Mouse (Mus musculus): ENCODE measurements around the gene Spata13. TPM values are rescaled to one million over a fixed set of nuclear protein-coding genes. Genes with fewer than 3 reads are reported as not detected.

Gene Spata13
- polyA plus RNA-seq, 1 experiment from 2014 or later: 16.8 TPM

DNA sequence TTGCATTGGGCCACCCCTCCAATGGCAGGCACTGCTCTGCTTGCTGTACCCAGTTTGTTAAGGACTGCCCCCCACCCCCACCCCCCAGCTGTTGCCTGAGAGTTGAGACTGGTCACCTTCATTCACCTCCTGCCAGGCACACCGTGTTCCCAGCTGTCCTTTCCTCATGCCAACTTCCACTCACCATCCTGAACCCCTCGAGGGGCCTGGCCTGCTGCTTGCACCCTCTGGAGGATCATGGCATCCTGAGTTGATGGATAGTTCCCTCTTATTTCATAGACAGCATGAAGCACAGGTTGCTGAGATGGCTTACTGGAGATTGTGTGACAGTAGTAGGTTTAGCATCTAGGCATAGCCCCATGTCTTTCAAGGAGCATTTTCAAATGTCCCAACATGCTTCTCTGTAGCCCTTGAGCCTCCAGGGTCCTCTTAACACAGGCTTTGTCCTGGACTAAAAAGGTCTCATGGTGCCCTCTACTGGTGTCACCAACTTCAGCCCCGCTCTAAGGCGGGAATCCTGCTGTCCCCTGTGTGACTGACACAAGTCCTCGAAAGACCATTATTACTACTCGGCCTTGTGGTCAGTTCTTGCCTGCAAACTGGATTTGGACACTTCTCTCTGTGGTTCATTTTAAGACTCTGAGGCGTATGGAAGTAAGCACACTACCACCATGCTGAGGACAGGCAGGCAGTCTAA is 54.9 kb downstream of the Spata13 start:
- H3K9me3 ChIP-seq (replicated peaks; ENCODE audit: control insufficient read depth, low read length): no peaks in the 10 kb centered on the region
- no peak overlapping the region for H3K9ac ChIP-seq (ENCODE audit: low read depth, low read length)
- 42% methylated on average over 7 of the region's 7 CpGs for WGBS (ENCODE audit: insufficient replicate concordance)
- no peak for ATAC-seq (replicated peaks; ENCODE audit: insufficient number of reproducible peaks, low FRiP score, low TSS enrichment)
- H3K4me2 ChIP-seq: no peak overlapping the region
- H3K36me3 ChIP-seq (ENCODE audit: control insufficient read depth, insufficient read depth, low read length): no peaks in the 10 kb centered on the region
- H3K4me1 ChIP-seq (ENCODE audit: control insufficient read depth, insufficient read depth, low read length): peaks cover 3% of the 10 kb centered on the region; the same call in 1 of the 2 replicates
- no peaks in the 10 kb centered on the region for H3K27me3 ChIP-seq (ENCODE audit: control insufficient read depth, insufficient read depth, low read length)
- no peak overlapping the region for H3K27ac ChIP-seq (ENCODE audit: low read depth, low read length)
- no peak overlapping the region for H3K4me3 ChIP-seq (ENCODE audit: low read depth, low read length)

DNA sequence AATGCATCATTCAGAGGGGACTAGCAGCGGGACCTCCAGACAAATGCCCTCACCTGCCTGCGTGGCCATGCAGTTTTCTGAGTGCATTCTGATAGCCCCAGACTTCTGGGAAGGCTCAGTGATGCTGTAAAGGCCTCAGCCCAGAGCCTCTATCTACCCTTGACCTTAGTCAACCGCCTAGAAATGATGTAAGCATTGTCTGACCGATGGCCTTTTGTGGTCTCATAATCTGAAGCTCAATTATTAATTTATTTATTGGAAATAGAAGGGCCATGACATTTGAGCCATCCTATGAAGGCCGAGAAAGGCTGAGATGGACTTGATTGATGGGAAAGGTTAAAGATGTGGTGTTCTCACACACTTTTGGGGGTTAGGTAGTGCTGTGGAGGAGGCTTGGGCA is 56.0 kb downstream of the Spata13 start:
- no peak overlapping the region for H3K27ac ChIP-seq (ENCODE audit: low read depth, low read length)
- H3K4me1 ChIP-seq (ENCODE audit: control insufficient read depth, insufficient read depth, low read length): peaks cover 3% of the 10 kb centered on the region; the same call in 1 of the 2 replicates
- H3K4me3 ChIP-seq (ENCODE audit: low read depth, low read length): no peak overlapping the region
- no peak overlapping the region for H3K9ac ChIP-seq (ENCODE audit: low read depth, low read length)
- 84% methylated on average over 5 of the region's 5 CpGs for WGBS (ENCODE audit: insufficient replicate concordance)
- no peaks in the 10 kb centered on the region for H3K27me3 ChIP-seq (ENCODE audit: control insufficient read depth, insufficient read depth, low read length)
- no peak overlapping the region for H3K4me2 ChIP-seq
- H3K36me3 ChIP-seq (ENCODE audit: control insufficient read depth, insufficient read depth, low read length): no peaks in the 10 kb centered on the region
- no peak for ATAC-seq (replicated peaks; ENCODE audit: insufficient number of reproducible peaks, low FRiP score, low TSS enrichment)
- H3K9me3 ChIP-seq (replicated peaks; ENCODE audit: control insufficient read depth, low read length): no peaks in the 10 kb centered on the region

DNA sequence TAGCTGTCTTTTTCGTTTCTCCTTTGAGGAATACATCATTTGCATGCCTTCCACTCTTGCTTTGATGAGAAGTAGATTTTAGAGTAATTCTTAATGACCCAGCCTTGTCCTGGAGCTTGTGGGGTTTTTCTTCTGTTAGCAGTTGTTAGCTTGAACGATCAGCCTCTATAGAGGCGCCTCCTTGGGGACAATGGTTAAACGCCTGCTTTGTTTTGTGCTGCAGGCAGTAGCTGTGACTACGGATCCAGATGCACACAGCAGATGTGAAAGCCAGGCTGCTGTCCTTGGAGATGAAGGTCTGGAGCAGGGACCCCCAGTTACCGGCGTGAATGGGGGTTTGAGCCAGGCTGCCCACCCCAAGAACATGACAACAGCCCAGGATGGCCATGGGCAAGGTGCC is 56.8 kb downstream of the Spata13 start:
- no peaks in the 10 kb centered on the region for H3K9me3 ChIP-seq (replicated peaks; ENCODE audit: control insufficient read depth, low read length)
- H3K27ac ChIP-seq (ENCODE audit: low read depth, low read length): no peak overlapping the region
- no peak overlapping the region for H3K4me2 ChIP-seq
- peaks cover 3% of the 10 kb centered on the region; the same call in 1 of the 2 replicates for H3K4me1 ChIP-seq (ENCODE audit: control insufficient read depth, insufficient read depth, low read length)
- no peak overlapping the region for H3K9ac ChIP-seq (ENCODE audit: low read depth, low read length)
- H3K36me3 ChIP-seq (ENCODE audit: control insufficient read depth, insufficient read depth, low read length): no peaks in the 10 kb centered on the region
- no peak overlapping the region for H3K4me3 ChIP-seq (ENCODE audit: low read depth, low read length)
- WGBS (ENCODE audit: insufficient replicate concordance): 84% methylated on average over 7 of the region's 7 CpGs
- no peak for ATAC-seq (replicated peaks; ENCODE audit: insufficient number of reproducible peaks, low FRiP score, low TSS enrichment)
- H3K27me3 ChIP-seq (ENCODE audit: control insufficient read depth, insufficient read depth, low read length): no peaks in the 10 kb centered on the region

DNA sequence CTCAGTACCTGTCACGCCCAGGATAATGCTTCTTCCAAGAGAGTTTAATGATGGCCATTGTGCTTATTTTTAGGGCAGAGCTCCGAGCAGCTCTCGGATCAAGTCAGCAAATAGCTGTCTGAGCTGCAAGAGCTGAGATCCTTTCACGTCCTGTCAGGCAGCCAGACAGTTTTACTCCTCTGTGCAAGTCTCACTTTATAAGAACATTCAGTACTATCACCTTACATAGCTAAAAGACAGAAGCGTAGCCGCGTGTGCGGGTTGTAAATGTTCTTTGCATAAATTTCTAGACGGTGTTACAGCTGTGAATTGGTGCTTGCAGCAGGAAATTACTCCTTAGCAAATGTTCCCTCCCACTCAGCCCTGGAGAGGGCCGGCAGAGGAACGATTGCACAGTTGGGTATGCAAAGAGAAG is 59.3 kb downstream of the Spata13 start:
- 66% methylated on average over 11 of the region's 11 CpGs for WGBS (ENCODE audit: insufficient replicate concordance)
- Histone ChIP-seq H3K27me3 (ENCODE audit: control insufficient read depth, insufficient read depth, low read length) (no peaks in the 10 kb centered on the region), H3K9ac (ENCODE audit: low read depth, low read length) (no peak overlapping the region), H3K27ac (ENCODE audit: low read depth, low read length) (no peak overlapping the region), H3K4me1 (ENCODE audit: control insufficient read depth, insufficient read depth, low read length) (peaks cover 3% of the 10 kb centered on the region; the same call in 1 of the 2 replicates), H3K36me3 (ENCODE audit: control insufficient read depth, insufficient read depth, low read length) (no peaks in the 10 kb centered on the region), H3K4me2 (no peak overlapping the region), H3K9me3 (replicated peaks; ENCODE audit: control insufficient read depth, low read length) (no peaks in the 10 kb centered on the region), H3K4me3 (ENCODE audit: low read depth, low read length) (no peak overlapping the region)
- no peak for ATAC-seq (replicated peaks; ENCODE audit: insufficient number of reproducible peaks, low FRiP score, low TSS enrichment)

DNA sequence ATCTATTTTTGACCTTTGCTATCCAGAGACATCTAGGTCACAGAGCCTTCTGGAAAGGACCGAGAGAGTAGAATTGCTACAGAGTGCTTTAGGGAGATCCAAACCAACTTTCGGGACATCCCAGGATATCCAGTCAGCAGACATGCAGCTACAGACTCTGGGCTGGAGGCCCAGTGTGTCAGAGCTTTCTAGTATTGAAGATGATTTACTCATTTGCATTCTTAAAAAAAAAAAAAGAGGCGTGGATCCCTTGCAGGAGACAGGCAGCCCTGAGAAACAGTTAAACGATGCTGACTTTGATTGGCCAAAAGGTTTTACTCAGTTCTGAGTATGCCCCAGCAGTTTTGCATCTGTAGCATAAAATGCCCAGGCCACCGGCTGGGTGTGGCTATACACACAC is 59.9 kb downstream of the Spata13 start:
- H3K4me2 ChIP-seq: no peak overlapping the region
- ATAC-seq (replicated peaks; ENCODE audit: insufficient number of reproducible peaks, low FRiP score, low TSS enrichment): no peak
- H3K36me3 ChIP-seq (ENCODE audit: control insufficient read depth, insufficient read depth, low read length): no peaks in the 10 kb centered on the region
- H3K9ac ChIP-seq (ENCODE audit: low read depth, low read length): no peak overlapping the region
- WGBS (ENCODE audit: insufficient replicate concordance): 84% methylated on average over 5 of the region's 5 CpGs
- no peaks in the 10 kb centered on the region for H3K27me3 ChIP-seq (ENCODE audit: control insufficient read depth, insufficient read depth, low read length)
- H3K9me3 ChIP-seq (replicated peaks; ENCODE audit: control insufficient read depth, low read length): no peaks in the 10 kb centered on the region
- peaks cover 3% of the 10 kb centered on the region; the same call in 1 of the 2 replicates for H3K4me1 ChIP-seq (ENCODE audit: control insufficient read depth, insufficient read depth, low read length)
- H3K27ac ChIP-seq (ENCODE audit: low read depth, low read length): no peak overlapping the region
- no peak overlapping the region for H3K4me3 ChIP-seq (ENCODE audit: low read depth, low read length)

DNA sequence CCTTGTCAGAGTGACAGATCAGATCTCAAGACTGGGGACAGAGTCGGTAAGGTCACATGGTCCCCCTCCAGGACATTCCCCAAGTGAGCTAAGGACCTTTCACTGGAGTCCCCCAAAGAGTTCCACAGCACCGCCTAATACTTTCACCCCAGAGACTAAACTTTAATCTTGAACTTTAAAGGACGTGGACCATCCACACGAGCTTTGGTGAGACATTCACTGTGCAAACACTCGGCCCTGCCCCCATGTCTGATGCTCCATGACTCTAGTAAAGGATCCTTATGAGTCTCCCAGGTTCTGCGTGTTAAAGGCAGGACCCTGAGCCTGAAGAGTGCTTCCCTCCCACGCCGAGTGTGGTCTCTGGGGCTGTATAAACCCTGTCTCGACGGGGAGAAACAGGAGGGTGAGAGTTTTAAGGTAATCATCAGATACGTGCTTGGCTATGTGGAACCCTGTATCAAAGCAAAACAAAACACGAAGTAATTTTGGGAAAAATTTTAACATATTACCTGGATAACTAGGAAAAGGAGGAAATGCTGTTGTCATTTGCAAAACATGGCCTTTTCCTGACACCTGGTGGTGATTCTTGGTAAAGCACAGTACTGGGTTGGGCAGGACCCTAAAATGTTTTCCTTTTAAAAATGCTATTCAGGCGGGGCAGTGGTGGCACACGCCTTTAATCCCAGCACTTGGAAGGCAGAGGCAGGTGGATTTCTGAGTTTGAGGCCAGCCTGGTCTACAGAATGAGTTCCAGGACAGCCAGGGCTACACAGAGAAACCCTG is 60.6 kb downstream of the Spata13 start:
- WGBS (ENCODE audit: insufficient replicate concordance): 68% methylated on average over 14 of the region's 14 CpGs
- Histone ChIP-seq H3K27ac (ENCODE audit: low read depth, low read length) (no peak overlapping the region), H3K4me1 (ENCODE audit: control insufficient read depth, insufficient read depth, low read length) (peaks cover 3% of the 10 kb centered on the region; the same call in 1 of the 2 replicates)

DNA sequence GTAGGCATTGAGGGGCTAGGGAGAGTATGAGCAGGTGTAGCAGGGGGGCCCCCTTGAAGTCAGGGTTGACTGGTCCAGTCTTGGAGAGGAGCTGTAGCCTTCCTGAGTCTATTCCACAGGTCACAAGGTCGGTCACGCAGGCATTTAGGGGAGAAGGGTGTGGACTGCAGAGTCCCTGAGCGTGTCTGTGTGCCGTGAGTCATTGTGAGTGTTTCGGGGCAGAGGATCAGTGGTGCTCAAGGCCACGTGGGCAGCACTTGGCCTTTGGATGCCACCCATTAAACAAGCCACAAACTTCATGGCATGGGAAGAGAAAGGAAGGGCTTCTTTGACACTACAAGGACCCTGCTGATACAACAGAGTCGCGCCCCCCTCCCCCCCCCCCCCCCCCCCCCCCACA is 63.5 kb downstream of the Spata13 start:
- Histone ChIP-seq H3K4me2 (no peak overlapping the region), H3K9me3 (replicated peaks; ENCODE audit: control insufficient read depth, low read length) (no peaks in the 10 kb centered on the region), H3K4me1 (ENCODE audit: control insufficient read depth, insufficient read depth, low read length) (peaks cover 3% of the 10 kb centered on the region; the same call in 1 of the 2 replicates), H3K27ac (ENCODE audit: low read depth, low read length) (no peak overlapping the region), H3K36me3 (ENCODE audit: control insufficient read depth, insufficient read depth, low read length) (no peaks in the 10 kb centered on the region), H3K4me3 (ENCODE audit: low read depth, low read length) (no peak overlapping the region), H3K27me3 (ENCODE audit: control insufficient read depth, insufficient read depth, low read length) (no peaks in the 10 kb centered on the region), H3K9ac (ENCODE audit: low read depth, low read length) (no peak overlapping the region)
- 77% methylated on average over 8 of the region's 8 CpGs for WGBS (ENCODE audit: insufficient replicate concordance)
- no peak for ATAC-seq (replicated peaks; ENCODE audit: insufficient number of reproducible peaks, low FRiP score, low TSS enrichment)

More for the DNA sequence above, 60.6 kb downstream of the Spata13 start:
- ATAC-seq (replicated peaks; ENCODE audit: insufficient number of reproducible peaks, low FRiP score, low TSS enrichment): no peak
- H3K9ac ChIP-seq (ENCODE audit: low read depth, low read length): no peak overlapping the region
- H3K36me3 ChIP-seq (ENCODE audit: control insufficient read depth, insufficient read depth, low read length): no peaks in the 10 kb centered on the region
- no peaks in the 10 kb centered on the region for H3K9me3 ChIP-seq (replicated peaks; ENCODE audit: control insufficient read depth, low read length)
- no peak overlapping the region for H3K4me2 ChIP-seq
- H3K27me3 ChIP-seq (ENCODE audit: control insufficient read depth, insufficient read depth, low read length): no peaks in the 10 kb centered on the region
- no peak overlapping the region for H3K4me3 ChIP-seq (ENCODE audit: low read depth, low read length)

DNA sequence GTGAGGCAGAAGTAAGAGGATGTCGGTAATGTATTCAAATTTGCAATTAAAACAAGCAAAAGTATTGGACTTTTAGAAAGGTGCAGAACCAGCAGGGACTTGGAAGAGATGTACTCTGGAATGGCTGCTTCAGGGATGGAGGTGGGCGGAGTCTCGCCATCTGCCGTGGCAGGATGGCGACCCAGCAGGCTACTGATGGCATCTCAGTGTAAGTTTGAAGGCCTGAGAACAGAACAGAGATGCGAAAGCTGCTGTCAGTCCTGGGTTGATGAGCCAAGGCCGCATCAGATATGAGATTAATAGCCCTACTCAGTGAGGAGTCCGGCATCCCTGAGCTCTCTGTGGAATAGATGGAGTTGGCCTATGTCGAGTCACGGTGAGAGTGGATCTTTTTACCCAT is 65.2 kb downstream of the Spata13 start:
- no peaks in the 10 kb centered on the region for H3K27me3 ChIP-seq (ENCODE audit: control insufficient read depth, insufficient read depth, low read length)
- H3K9me3 ChIP-seq (replicated peaks; ENCODE audit: control insufficient read depth, low read length): no peaks in the 10 kb centered on the region
- no peak overlapping the region for H3K27ac ChIP-seq (ENCODE audit: low read depth, low read length)
- no peaks in the 10 kb centered on the region for H3K36me3 ChIP-seq (ENCODE audit: control insufficient read depth, insufficient read depth, low read length)
- ATAC-seq (replicated peaks; ENCODE audit: insufficient number of reproducible peaks, low FRiP score, low TSS enrichment): no peak
- H3K4me2 ChIP-seq: no peak overlapping the region
- no peak overlapping the region for H3K4me3 ChIP-seq (ENCODE audit: low read depth, low read length)
- H3K4me1 ChIP-seq (ENCODE audit: control insufficient read depth, insufficient read depth, low read length): no peaks in the 10 kb centered on the region
- 80% methylated on average over 10 of the region's 10 CpGs for WGBS (ENCODE audit: insufficient replicate concordance)
- no peak overlapping the region for H3K9ac ChIP-seq (ENCODE audit: low read depth, low read length)
